Mouse (Mus musculus) kidney, adult 18-20 months (tissue): Measurements from ENCODE around the gene Acot9.

Source experiments
- DNase-seq: peaks from one replicate; pipeline ENCODE4 v3.0.0; 2021

The Acot9 gene

DNA sequence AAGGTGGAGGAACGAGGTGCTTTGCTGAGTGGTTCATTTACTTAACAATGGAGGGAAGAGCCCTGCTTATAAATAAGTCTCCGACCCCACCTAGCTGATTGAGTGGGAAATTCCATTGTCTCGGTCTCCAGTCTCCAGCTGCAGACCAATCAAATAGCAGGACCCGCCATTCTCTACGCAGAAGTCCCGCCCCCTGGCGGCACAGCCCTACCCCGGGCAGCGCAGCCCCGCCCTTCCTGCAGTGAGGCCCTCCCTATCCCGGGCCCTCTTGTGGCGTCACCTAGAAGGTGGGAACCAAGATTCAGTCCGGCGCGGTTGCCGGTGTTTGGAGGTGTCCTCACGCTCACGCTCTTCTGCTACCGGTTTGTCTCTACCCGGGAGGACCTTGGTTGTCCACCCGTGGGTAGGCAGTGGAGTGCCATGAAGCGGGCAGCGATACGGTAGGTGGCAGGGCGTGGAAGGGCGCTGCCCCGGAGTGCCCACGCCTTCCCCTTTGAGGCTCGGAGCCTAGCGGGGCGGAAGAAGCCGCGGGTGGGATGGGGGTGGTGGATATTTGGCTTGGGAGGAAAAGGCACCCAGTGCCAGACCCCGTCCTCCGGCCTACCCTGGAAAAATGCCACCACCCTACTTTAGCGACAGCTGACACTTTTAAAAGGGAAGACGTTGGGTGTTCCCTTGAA, at the start of gene Acot9:
TSS of gene Acot9 (plus strand) at position 209 of the 680 bp plus-strand sequence.
- peak; percentile 86 for DNase-seq

DNA sequence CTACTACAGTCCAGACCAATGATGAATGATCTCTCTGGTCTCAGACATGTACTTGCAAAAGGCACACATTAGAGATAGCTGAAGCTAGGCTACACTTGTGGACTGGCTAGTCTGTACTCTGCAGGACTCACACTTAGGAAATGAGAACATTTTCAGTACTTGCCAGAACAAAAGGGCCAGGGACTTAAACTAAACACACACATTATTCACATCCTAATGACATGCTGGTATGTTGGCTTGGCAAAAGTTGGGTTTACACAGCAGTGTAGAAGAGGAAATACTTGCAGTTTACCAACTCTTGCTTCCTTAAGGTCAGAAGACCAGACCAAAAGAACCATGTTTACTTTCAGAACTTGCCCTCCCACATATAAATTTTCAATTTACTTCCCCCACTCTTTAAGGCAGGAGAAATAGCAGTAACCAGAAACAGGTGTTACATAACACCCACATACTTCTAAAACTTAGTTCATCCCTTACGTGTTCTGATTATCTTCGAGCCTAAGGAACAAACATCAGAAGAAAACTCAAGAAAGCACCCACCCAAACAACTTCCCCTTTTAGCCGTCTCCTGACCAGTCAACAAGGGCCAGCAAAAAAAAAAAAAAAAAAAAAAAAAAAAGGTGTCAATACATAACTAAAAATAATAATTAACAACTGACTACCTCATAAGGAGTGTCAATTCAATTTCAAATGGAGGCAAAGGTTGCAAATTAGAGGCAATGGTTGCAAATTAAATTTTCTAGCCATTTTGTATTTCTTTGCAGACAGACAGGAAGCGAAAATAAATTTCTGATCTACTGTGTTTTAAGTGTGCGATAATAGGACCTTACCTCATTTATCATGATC, 47.7 kb upstream of the Acot9 start:
- DNase-seq, result no peak

DNA sequence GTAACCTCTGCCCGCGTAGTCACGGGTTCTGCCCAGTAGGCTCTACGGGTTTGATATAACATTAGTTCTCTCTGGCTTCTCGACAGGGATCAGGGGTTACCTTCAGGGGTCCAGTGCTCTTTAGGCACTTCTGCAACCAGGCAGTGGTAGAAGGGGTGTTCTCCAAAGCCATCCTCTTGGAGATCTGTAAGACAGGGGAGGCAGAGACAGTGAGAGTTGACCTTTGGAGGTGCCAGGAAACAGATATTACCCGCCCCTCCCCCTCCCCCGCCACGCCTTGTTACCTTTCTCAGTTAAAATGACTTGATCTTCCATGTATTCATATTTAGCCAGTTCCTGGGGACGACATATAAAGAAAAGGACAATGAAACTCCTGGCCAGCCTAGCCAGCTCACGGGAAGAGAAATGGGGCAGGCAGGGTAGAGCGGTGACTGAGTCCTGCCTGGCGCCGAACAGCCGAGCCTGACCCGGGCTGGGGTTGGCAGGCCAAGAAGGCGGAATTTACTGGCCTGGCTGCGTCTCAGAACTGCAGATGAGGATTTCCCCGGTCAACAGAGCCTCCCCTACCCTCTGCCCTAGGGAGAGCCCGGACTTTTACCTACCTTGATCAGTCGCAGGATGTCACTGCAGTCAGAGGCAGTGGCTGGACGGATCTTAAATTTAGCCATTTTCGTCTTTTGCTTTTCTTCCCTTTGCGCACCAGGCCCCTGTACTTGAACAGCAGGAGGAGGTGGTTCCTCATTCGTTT, 46.6 kb upstream of the Acot9 start:
- DNase-seq, result peak; percentile 53

DNA sequence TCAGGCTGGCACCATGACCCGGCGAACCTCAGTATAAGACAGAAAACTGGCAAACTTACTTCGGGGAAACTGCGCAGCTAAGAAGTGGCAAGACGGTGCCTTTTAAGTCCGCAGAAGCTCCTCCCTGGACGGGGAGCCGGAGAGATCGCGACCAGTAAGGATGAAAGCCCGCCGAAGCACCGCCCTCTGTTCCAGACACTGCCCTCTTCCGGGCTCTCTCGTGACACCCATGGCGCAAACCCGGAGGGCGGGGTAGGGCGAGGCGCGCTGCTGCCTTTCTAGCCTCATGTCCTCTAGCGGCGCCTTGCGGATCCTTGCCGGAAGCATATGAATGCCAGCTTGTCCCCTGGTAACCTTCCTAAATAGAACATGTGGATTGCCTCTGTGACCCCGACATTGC, 46.0 kb upstream of the Acot9 start, which contains the start of gene Sat1:
TSS of gene Sat1 (minus strand) at position 179 of the 400 bp plus-strand sequence.
- DNase-seq, result peak; percentile 93

DNA sequence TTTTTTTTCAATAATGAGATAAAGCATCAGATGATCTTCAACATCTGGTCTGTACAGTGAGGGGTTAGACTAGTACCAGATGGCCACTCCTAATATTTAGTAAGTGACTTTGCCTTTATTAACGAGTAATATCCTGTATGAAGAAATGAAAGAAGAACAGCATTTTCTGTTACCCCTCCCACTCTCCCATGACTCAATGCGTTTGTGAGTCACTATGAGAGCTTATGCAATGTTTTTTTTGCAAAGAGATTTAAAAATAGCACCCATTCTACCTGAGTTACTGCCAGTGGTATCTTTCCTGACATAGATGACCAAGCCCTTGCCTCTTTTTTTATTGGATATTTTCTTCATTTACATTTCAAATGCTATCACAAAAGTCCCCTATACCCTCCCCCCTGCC, 44.0 kb upstream of the Acot9 start:
- DNase-seq, result no peak

DNA sequence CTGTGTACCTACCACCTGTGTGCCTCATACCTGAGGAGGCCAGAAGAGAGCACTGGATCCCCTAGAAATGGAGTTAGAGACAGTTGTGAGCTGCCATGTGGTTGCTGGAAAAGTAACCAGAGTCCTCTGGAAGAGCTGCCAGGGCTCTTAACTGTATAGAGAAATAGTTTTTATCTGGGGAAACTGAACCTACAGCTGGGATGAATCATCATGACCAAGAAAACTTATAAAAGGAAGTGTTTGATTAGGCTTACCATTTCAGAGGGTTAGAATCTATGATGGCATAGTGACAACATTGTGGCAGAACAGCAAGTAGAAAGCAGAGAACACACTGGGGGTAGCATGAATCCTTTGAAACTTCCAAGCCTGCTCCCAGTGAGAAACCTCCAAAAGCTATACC, 5.4 kb upstream of the Acot9 start:
- no peak for DNase-seq

DNA sequence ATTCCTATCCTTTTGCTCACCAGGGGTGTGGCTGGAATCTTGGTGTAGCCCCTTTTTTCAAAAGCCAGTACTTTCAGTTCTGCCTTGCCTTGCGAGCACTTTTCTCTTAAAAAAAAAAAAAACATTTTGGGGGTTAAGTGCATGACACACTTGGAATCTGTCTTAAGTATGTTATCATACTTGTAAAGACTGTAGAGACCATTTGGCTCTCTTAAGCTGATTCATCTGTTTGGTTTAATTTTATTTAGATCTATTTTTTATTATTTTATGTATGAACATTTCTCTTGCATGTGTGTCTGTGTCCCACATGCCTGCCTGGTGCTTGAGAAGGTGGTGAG, 641 bp downstream of the Acot9 start:
- no peak for DNase-seq

DNA sequence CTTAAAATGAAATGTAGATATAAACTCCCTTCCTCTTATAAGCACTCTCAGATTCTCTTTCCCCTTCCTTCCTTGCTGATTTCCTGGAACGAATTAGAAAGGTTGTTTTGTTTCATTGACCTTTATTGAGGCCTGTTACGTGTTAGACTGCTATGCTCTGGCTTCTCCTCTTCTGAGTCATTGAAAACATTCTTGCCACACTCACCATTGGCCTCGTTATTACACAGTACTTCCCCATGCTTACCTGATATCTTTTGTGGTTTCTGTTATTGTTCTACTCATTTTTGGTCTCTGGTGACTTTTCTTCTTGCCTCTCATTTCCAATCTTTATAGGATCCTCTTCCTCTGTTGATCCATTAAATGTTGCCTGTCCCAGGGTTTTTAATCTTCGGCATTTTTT, 16.2 kb downstream of the Acot9 start:
- DNase-seq, result no peak

DNA sequence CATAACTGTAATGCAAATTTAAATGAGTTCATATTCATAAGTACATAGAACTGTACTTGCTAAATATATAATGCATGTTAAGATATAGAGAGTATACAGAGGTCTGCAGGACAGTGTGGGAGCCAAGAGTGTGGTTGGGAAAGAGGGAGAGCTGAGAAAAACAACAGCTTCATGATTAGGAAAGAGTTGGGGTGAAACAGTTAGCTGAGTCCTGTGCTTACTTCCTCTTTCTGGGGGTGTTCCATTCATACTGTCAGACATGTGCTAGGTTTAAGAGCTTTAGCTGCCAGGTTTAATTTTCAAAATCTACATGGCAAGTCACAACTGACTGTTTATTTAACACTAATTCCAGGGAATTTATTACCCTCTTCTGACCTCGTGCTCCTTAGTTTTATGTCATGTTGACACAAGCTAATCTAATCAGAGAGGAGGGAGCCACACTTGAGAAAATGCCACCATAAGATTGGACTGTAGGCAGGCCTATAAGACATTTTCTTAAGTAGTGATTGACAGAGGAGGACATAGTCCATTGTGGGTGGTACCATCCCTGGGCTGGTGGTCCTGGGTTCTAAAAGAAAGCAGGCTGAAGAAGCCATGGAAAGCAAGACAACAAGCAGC, 18.3 kb downstream of the Acot9 start:
- DNase-seq, result no peak

DNA sequence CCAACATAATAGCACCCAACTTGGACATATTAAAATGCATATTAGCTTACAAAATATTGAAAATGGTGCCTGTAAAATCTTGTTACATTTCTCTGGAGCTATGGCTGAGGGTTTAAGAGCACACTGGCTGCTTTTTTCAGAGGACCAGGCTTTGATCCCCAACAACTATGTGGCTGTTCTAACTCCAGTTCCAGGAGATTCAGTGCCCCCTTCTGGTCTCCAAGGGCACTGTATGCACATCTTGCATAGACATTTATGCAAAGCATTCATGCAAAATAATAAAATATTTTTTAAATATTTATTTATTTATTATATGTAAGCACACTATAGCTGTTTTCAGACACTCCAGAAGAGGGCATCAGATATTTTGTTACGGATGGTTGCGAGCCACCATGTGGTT, 44.1 kb downstream of the Acot9 start:
- DNase-seq, result no peak

DNA sequence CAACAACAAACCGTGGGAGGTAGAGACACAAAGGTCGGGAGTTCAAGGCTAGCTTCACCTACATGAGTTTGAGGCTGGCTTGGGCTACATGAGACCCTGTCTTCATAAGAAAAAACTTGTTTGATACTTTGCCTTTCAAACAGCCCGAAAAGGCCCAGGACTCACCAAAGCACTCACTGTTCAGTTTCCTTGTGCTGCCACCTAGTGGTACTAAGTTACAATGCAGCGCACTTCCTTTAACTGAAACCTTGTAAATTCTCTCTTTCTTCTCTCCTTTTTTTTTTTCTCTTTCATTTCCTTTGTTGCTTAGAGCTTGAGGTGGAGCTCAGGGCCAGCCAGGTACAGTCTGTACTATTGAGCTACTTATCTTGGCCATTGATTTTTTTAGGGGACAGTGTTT, 55.8 kb downstream of the Acot9 start:
- DNase-seq, result peak; percentile 14

DNA sequence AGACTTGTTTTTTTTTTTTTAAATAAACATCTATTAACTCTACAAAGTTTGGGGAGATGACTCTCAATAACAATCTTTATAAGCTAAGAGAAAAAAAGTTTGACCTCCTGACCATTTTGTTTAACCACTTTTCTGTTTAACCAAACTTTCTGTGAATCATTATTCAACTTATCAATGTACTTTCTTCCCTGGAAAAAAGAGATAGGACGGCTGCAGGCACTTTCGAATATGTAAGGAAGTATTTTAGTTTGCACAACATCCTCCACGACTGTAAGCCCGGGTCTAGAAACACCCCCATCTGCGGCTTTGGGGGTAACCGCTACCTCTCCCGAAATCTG, 75.3 kb downstream of the Acot9 start:
- no peak for DNase-seq

DNA sequence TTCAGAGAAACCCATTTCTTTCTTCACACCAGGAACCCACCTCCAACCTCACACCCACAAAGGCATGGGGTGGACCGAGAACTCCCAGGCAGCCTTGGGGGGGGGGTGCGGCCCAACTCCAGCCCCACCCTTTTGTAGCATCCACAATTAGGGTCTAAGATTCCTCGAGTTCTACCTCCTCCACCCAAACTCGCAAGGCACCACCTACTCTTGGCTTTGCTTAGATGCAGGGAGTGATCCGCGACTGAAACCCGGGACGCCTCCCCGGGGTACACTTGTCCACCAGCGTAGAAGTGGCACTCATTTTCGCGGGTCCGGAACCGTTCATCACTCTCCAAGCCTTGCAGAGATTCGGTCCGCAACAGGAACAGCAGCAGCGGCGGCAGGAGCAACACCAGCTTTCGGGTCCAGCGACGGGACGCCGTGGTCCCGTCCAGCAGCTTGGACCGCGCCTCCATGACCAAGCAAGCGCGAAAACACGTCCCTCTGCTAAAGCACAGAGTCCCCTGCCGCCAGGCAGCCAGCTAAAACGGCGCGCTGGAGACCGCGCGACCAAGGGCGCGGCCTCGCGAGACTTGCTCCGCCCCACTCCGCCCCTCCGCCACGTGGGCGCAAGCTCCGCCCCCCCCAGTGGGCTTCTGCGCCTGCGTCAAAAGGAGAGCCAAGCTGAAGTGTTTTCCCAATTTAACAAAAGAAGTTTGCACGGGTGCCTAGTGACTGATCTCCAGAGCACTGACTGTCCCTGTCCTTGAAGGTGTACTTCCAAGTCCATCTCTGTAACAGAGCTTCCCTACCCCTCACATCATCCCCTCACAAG, 75.9 kb downstream of the Acot9 start:
- DNase-seq, result peak; percentile 78

DNA sequence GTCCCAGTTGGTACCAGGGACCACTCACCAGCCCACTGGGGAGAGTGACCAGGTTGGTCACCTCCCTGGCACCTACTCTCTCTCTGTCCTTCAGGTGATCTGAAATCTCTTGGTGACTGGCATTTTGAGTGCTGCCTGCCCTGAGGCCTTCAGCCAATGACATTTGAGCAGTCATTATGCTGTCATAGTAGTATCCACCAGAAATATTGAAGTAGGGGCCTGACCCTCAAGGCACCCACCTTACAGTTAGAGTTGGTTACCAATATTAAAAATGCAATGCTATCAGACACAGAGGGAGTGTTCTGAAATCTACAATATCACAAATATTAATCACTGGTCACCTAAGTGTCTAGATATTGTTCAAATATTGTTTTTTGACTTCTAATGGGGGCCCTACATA, 78.4 kb downstream of the Acot9 start, which contains the start of gene Prdx4:
TSS of gene Prdx4 (minus strand) at position 101 of the 400 bp plus-strand sequence.
- DNase-seq, result no peak

DNA sequence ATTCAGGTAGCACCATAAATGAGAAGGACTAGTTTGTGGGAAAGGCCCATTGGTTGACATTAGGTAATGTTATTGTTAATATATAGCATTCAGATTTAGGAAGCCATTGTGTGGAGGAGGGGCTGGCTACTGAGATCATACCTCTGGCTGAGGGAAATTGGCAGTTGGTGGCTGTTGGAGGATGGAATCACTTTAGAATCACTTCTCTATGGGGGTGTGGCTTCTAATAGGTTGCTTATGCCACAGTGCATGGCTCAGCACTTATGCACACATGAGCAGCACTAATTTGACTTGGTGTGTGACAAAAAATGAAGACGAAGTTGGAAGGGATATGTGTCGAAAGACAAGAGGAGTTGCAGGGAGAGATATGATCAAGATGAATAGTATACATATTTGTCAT, 84.0 kb downstream of the Acot9 start:
- DNase-seq, result no peak
